9 mouse cellular contexts compared by ENCODE assay signal in genomic region chr11:86874666-86875295, GRCm38 (mm10).
DNase-seq lines count a peak whose midpoint lies in the region; ATAC-seq and TF ChIP-seq lines count a peak whose summit lies in the region.
"Had no signal": no experiment of that assay in that cellular context is flagged by ENCODE, and none has a peak within 500 bp of the region (broad histone marks: within the 10 kb centered on the region; RNA-seq: fewer than 3 reads in every experiment).

No protein-coding gene starts in this region.

- no peak for ATAC-seq in liver, embryonic 14.5 days (ENCODE audit: insufficient read depth)
- no peak for ATAC-seq in liver, embryonic 12.5 days
- ATAC-seq in midbrain, postnatal 0 days (ENCODE audit: low FRiP score) = peak; percentile 79; the same call in 1 of the 2 replicates

- no peaks in the 10 kb centered on the region for H3K9me3 ChIP-seq in liver, embryonic 14.5 days (ENCODE audit: control insufficient read depth, low read length)
- no peaks in the 10 kb centered on the region for H3K9me3 ChIP-seq in liver, embryonic 12.5 days (replicated peaks)
- H3K9me3 ChIP-seq in midbrain, postnatal 0 days (ENCODE audit: low read length) = no peaks in the 10 kb centered on the region

- H3K27ac ChIP-seq in liver, embryonic 14.5 days = no peak overlapping the region
- H3K27ac ChIP-seq in liver, embryonic 12.5 days = no peak overlapping the region
- no peak overlapping the region for H3K27ac ChIP-seq in kidney, adult 2 months (ENCODE audit: insufficient read depth, low read depth, low read length)
- H3K27ac ChIP-seq in midbrain, postnatal 0 days (ENCODE audit: low read depth, low read length) = peak overlapping the region; percentile 55; the same call in 1 of the 2 replicates
- H3K27ac ChIP-seq in heart, adult 2 months = no peak overlapping the region

- H3K36me3 ChIP-seq in liver, embryonic 14.5 days (replicated peaks; ENCODE audit: control insufficient read depth, insufficient read depth, low read depth) = no peaks in the 10 kb centered on the region
- H3K36me3 ChIP-seq in liver, embryonic 12.5 days = no peaks in the 10 kb centered on the region
- no peaks in the 10 kb centered on the region for H3K36me3 ChIP-seq in kidney, adult 2 months (ENCODE audit: control insufficient read depth, insufficient read depth, low read length)
- no peaks in the 10 kb centered on the region for H3K36me3 ChIP-seq in midbrain, postnatal 0 days (ENCODE audit: insufficient read depth, low read length)
- H3K36me3 ChIP-seq in heart, adult 2 months (ENCODE audit: control insufficient read depth, insufficient read depth, low read length) = no peaks in the 10 kb centered on the region

- peak; percentile 50 for TF ChIP-seq CTCF in liver, embryonic 14.5 days (IDR thresholded peaks at IDR 0.05; ENCODE audit: low read depth)
- TF ChIP-seq CTCF in kidney, adult 2 months (conservative IDR thresholded peaks at IDR 0.05; ENCODE audit: insufficient read depth, insufficient read length, low read depth, low read length) = peak; percentile 72
- TF ChIP-seq CTCF in midbrain, postnatal 0 days (IDR thresholded peaks at IDR 0.05) = peak; percentile 83
- no peak for TF ChIP-seq CTCF in heart, adult 2 months (IDR thresholded peaks at IDR 0.05)

- no peak overlapping the region for H3K4me2 ChIP-seq in liver, embryonic 14.5 days (ENCODE audit: low read depth)
- H3K4me2 ChIP-seq in liver, embryonic 12.5 days = no peak overlapping the region
- no peak overlapping the region for H3K4me2 ChIP-seq in midbrain, postnatal 0 days (ENCODE audit: low read depth, low read length, poor library complexity, severe bottlenecking)

- no peaks in the 10 kb centered on the region for H3K27me3 ChIP-seq in liver, embryonic 14.5 days (ENCODE audit: control insufficient read depth, insufficient read depth, low read length)
- no peaks in the 10 kb centered on the region for H3K27me3 ChIP-seq in liver, embryonic 12.5 days (replicated peaks)
- H3K27me3 ChIP-seq in kidney, adult 2 months (replicated peaks; ENCODE audit: control insufficient read depth, insufficient read depth, low read length) = no peaks in the 10 kb centered on the region
- H3K27me3 ChIP-seq in midbrain, postnatal 0 days (ENCODE audit: insufficient read depth, low read length) = no peaks in the 10 kb centered on the region
- H3K27me3 ChIP-seq in heart, adult 2 months (ENCODE audit: control insufficient read depth, insufficient read depth, low read length) = no peaks in the 10 kb centered on the region

- no peaks in the 10 kb centered on the region for H3K79me2 ChIP-seq in heart, adult 2 months (replicated peaks; ENCODE audit: control insufficient read depth, insufficient read depth, low read length)

- 61% methylated on average over 12 of the region's 12 CpGs for WGBS in liver, embryonic 14.5 days (ENCODE audit: insufficient replicate concordance)
- WGBS in liver, embryonic 12.5 days (ENCODE audit: insufficient replicate concordance) = 66% methylated on average over 12 of the region's 12 CpGs
- WGBS in kidney, adult 2 months = 43% methylated on average over 12 of the region's 12 CpGs
- WGBS in midbrain, postnatal 0 days = 58% methylated on average over 12 of the region's 12 CpGs
- 75% methylated on average over 12 of the region's 12 CpGs for WGBS in heart, adult 2 months

- DNase-seq in liver, embryonic 14.5 days (ENCODE audit: low read depth in 3 of 3, low spot score in 3 of 3) = no peak
- peak; percentile 66 to 75 for DNase-seq in cerebellum, adult 18-20 months
- DNase-seq in kidney, adult 2 months = peak; percentile 33
- peak; percentile 75 for DNase-seq in midbrain, postnatal 0 days (ENCODE audit: low spot score)
- no peak for DNase-seq in adrenal gland, adult 18-20 months (ENCODE audit: low spot score in 2 of 2)
- no peak for DNase-seq in heart, adult 2 months
- DNase-seq in right cerebral cortex, postnatal 36 days (ENCODE audit: low spot score in 2 of 2) = no peak

- peaks cover 0 to 19% of the 10 kb centered on the region in 2 experiments; a peak in 2 of 4 replicates for H3K4me1 ChIP-seq in liver, embryonic 14.5 days (replicated peaks; ENCODE audit: control insufficient read depth in 2 of 2, insufficient read depth in 2 of 2, low read length in 1 of 2)
- peaks cover 31% of the 10 kb centered on the region for H3K4me1 ChIP-seq in liver, embryonic 12.5 days
- H3K4me1 ChIP-seq in kidney, adult 2 months (ENCODE audit: control insufficient read depth, insufficient read depth, low read length) = peaks cover 16% of the 10 kb centered on the region; the same call in 1 of the 2 replicates
- H3K4me1 ChIP-seq in midbrain, postnatal 0 days (ENCODE audit: insufficient read depth, low read length) = peaks cover 6% of the 10 kb centered on the region; the same call in 1 of the 2 replicates
- no peaks in the 10 kb centered on the region for H3K4me1 ChIP-seq in heart, adult 2 months (ENCODE audit: control insufficient read depth, insufficient read depth, low read length)

- H3K9ac ChIP-seq in liver, embryonic 14.5 days (replicated peaks) = no peak overlapping the region
- no peak overlapping the region for H3K9ac ChIP-seq in liver, embryonic 12.5 days
- no peak overlapping the region for H3K9ac ChIP-seq in midbrain, postnatal 0 days (replicated peaks; ENCODE audit: low read length, poor library complexity, severe bottlenecking)
- no peak overlapping the region for H3K9ac ChIP-seq in heart, adult 2 months (ENCODE audit: low read depth, low read length)

- intact Hi-C loops in heart, adult 2 months (cut with DNase I) = no loop called here

- no peak for TF ChIP-seq EP300 in liver, embryonic 14.5 days (IDR thresholded peaks at IDR 0.05; ENCODE audit: low read depth)
- TF ChIP-seq EP300 in heart, adult 2 months (IDR thresholded peaks at IDR 0.05; ENCODE audit: insufficient read depth, low read depth, low read length) = no peak

- H3K4me3 ChIP-seq in liver, embryonic 14.5 days (ENCODE audit: insufficient read depth in 1 of 2, low read depth in 2 of 2, low read length in 2 of 2) = no peak overlapping the region
- no peak overlapping the region for H3K4me3 ChIP-seq in liver, embryonic 12.5 days
- H3K4me3 ChIP-seq in kidney, adult 2 months (ENCODE audit: insufficient read depth, low read depth, low read length) = no peak overlapping the region
- no peak overlapping the region for H3K4me3 ChIP-seq in midbrain, postnatal 0 days (ENCODE audit: low read depth, low read length)
- no peak overlapping the region for H3K4me3 ChIP-seq in heart, adult 2 months
- H3K4me3 ChIP-seq: megakaryocyte, embryonic 14.5 days had no signal

- TF ChIP-seq POLR2A in kidney, adult 2 months (IDR thresholded peaks at IDR 0.05; ENCODE audit: low read depth, low read length) = no peak
- TF ChIP-seq POLR2A in heart, adult 2 months (IDR thresholded peaks at IDR 0.05; ENCODE audit: insufficient read depth, low read depth, low read length) = no peak

Comparison
In these comparisons a context has a peak if more than half of its experiments do, and no peak if none do; other contexts are left out.
1. DNase-seq: peak in cerebellum, adult 18-20 months (2 of 2), kidney, adult 2 months (single experiment) and midbrain, postnatal 0 days (single experiment); none in liver, embryonic 14.5 days (0 of 3), adrenal gland, adult 18-20 months (0 of 2), heart, adult 2 months (0 of 2) and right cerebral cortex, postnatal 36 days (0 of 2).